Mouse (Mus musculus) kidney, embryonic 15.5 days (tissue): ENCODE data around the gene Wnt7b. TPM values are rescaled to one million over a fixed set of nuclear protein-coding genes. Genes with fewer than 3 reads are reported as not detected.

Experiments used
- ATAC-seq: fragments of 200-750 bp; cut with Nextera tagmentation; replicated peaks from 2 replicates; pipeline ENCODE4 v1.8.0; 2017; ENCODE audit warnings: moderate TSS enrichment; ENCODE audit not compliant: low FRiP score
- H3K27ac ChIP-seq: fragments of 300-500 bp; sonication (generic); 2 replicates; pipeline ENCODE4 v1.5.1; 2015; ENCODE audit warnings: mild to moderate bottlenecking, inconsistent platforms
- H3K27me3 ChIP-seq: fragments of 300-500 bp; sonication (generic); 2 replicates; pipeline ENCODE4 v1.6.1; 2015; ENCODE audit warnings: inconsistent platforms
- H3K36me3 ChIP-seq: fragments of 300-500 bp; sonication (generic); 2 replicates; pipeline ENCODE4 v1.6.1; 2015; ENCODE audit warnings: inconsistent platforms
- H3K4me1 ChIP-seq: fragments of 300-500 bp; sonication (generic); 2 replicates; pipeline ENCODE4 v1.6.1; 2015; ENCODE audit warnings: inconsistent platforms
- H3K4me2 ChIP-seq: fragments of 300-500 bp; sonication (generic); 2 replicates; pipeline ENCODE4 v1.6.1; 2015; ENCODE audit warnings: moderate library complexity, mild to moderate bottlenecking, inconsistent platforms
- H3K4me3 ChIP-seq: fragments of 300-500 bp; sonication (generic); replicated peaks from 2 replicates; pipeline ENCODE4 v1.5.1; 2015; ENCODE audit warnings: mild to moderate bottlenecking, inconsistent platforms
- H3K9ac ChIP-seq: fragments of 300-500 bp; sonication (generic); 2 replicates; pipeline ENCODE4 v1.6.1; 2015; ENCODE audit warnings: mild to moderate bottlenecking, inconsistent platforms
- H3K9me3 ChIP-seq: fragments of 300-500 bp; sonication (generic); replicated peaks from 2 replicates; pipeline ENCODE4 v1.6.1; 2016; ENCODE audit warnings: inconsistent platforms
- WGBS: fragments of 180-500 bp; shearing (Covaris S2); methylation state at CpG from one replicate; pipeline ENCODE4 v1.1.7; 2015; ENCODE audit warnings: mixed read lengths; 5-methylcytosine and 5-hydroxymethylcytosine counted together
- polyA plus RNA-seq: library from polyadenylated mRNA; unstranded; fragments of >200 nt; fragmentation: Nextera tagmentation; extraction: Ambion mirVana; gene quantifications from 2 replicates; pipeline ENCODE4 v1.2.1, GENCODE M21; 2015

Wnt7b gene
- polyA plus RNA-seq, 1 experiment from 2014 or later, result 16.8 TPM

DNA sequence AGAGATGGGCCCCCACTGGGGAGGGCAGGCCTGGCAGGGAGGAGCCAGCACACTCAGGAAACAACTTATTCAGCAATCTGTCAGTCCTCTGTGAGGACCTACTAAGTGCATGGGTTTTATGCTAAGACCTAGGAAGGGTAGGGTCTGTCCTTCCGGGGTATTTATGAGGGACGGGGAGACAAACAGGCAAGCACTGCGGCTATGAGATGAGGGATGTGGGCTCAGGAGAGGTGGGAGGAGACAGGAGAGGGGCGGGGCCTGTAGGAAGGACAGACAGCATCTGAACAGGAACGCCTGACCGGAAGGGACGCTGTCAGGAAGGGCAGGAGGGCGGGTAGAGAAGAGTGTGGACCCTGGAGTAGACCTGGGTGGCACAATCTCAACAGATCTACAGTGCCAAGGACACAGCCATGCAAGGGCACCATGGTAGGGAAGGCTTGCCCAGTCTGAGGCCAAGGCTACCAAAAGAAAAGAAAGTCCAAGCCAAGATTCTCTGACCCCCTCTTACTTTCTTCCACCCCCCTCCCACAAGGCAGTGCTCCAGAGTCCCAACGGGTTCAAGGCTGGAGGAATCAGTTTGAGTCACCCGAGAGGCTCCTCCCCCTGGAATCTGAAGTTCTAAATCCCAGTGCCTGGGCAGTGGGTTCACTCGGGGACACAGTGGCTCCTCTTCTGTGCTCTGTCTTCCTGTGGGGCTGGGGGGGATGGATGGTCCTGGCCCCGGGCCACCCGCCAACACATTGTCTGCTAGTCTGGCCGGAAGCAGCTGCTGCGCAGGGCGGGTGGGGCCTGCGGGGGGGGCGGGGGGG lies 17.8 kb upstream of the Wnt7b start:
- H3K9ac ChIP-seq, result no peak overlapping the region
- H3K4me2 ChIP-seq, result peak overlapping the region; percentile 38
- H3K27ac ChIP-seq, result peak overlapping the region; percentile 76
- no peaks in the 10 kb centered on the region for H3K36me3 ChIP-seq
- peak; percentile 72 for ATAC-seq
- no peaks in the 10 kb centered on the region for H3K9me3 ChIP-seq
- no peak overlapping the region for H3K4me3 ChIP-seq
- 26% methylated on average over 18 of the region's 18 CpGs for WGBS
- peaks cover 29% of the 10 kb centered on the region for H3K4me1 ChIP-seq
- H3K27me3 ChIP-seq, result no peaks in the 10 kb centered on the region

DNA sequence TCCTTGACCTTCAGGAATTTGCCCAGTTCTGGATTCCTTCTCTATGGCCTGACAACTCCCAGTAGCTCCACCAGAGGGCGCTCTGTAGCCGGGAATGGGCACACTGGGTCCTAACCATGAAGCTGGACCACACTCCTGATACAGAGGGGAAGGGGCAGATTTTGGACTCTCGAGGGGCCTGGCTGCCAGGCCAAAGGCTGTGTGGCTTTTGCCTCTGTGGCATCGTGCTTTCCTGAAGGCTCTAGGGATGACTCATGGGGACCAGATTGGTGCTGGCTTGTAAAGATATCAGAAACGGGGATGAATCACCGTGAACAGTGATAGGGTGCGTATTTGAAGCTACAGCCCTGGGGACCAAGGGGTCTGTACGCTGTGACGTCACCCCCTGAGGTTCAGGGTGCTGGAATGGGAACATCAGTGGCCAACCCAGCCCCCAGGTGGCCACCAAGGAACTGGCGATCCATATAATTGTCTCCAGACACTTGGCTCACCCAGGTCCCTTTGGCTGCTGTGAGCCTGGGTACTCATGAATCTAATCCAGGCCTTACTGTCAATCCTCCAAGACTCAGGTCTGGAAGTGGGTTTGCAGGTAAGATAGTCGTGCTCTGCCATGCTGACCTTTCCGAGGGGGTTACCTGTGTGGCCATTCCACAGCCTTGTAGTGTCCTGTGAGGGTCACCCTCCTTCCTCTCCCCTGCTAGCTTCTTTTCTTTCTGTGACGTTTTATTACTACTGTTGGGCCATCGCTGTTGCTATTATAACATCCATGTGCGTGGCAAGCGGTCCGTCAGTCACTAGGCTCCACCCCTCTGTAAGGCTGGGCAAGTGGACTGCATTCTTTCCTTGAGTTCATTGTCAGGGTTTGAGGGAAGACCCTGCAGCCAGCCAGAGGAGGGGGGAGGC lies 17.0 kb upstream of the Wnt7b start:
- Histone ChIP-seq H3K9me3 (no peaks in the 10 kb centered on the region), H3K4me3 (no peak overlapping the region), H3K9ac (no peak overlapping the region), H3K36me3 (no peaks in the 10 kb centered on the region), H3K27ac (peak overlapping the region; percentile 76), H3K4me1 (peaks cover 24% of the 10 kb centered on the region), H3K4me2 (peak overlapping the region; percentile 38; the same call in 1 of the 2 replicates), H3K27me3 (no peaks in the 10 kb centered on the region)
- ATAC-seq, result peak; percentile 5; the same call in 1 of the 2 replicates
- 48% methylated on average over 17 of the region's 17 CpGs for WGBS

DNA sequence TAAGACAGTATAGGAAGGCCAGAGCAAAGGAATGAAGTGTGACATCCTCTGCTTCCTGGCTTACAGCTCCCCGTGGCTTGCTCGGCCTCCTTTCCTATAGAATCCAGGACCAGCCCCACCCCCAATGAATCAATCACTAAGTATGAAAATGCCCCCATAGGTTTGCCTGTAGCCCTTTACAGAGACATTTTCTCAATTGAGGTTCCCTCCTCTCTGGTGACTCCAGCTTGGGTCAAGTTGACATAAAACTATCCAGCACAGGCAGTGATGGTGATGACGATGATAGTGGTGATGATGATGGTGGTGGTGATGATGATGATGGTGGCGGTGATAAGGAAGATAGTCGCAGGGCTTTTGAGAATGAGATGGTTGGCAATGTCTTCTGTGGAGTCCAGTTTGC lies 16.2 kb upstream of the Wnt7b start:
- Histone ChIP-seq H3K27ac (no peak overlapping the region), H3K9ac (no peak overlapping the region), H3K4me3 (no peak overlapping the region), H3K4me1 (peaks cover 22% of the 10 kb centered on the region), H3K36me3 (no peaks in the 10 kb centered on the region), H3K27me3 (no peaks in the 10 kb centered on the region), H3K9me3 (no peaks in the 10 kb centered on the region), H3K4me2 (no peak overlapping the region)
- no peak for ATAC-seq
- WGBS, result 70% methylated on average over 5 of the region's 5 CpGs

DNA sequence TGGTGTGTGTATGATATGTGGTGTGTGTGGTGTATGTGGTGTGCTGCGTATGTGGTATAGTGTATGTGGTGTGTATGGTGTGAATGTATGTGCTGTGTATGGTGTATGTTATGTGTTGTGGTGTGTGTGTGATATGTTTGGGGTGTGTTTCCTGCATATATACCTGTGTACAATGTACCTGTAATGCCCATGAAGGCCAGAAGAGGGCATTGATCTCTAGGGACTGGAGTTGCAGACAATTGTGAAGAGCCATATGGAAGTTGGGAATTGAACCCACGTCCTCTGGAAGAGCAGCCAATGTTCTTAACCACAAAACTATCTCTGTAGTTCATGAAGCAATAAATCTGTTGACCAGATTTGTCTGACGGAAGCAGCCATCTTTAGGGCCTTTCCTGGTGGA lies 15.1 kb upstream of the Wnt7b start:
- Histone ChIP-seq H3K4me2 (no peak overlapping the region), H3K27me3 (no peaks in the 10 kb centered on the region), H3K36me3 (no peaks in the 10 kb centered on the region), H3K9ac (no peak overlapping the region), H3K4me1 (peaks cover 22% of the 10 kb centered on the region), H3K27ac (no peak overlapping the region), H3K9me3 (no peaks in the 10 kb centered on the region), H3K4me3 (no peak overlapping the region)
- no peak for ATAC-seq
- 71% methylated on average over 3 of the region's 3 CpGs for WGBS

DNA sequence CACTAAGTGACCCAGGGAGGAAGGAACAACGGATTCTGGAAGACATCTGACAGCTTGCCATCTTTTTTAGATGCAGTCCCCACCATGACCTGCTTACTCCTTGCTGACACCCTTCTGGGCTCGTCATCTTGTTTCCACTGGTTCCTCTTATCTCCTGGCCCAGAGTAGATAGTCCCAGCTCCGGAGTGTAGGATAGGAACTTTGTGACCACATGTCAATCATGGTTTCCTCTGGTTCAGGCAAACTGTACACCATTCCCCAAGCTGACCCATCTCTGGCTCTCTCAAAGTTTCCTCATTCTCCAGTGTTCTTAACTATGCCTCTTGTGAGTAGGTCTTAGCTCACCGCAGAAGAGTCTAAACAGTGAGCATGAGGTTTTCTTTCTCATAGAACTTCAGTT lies 10.4 kb upstream of the Wnt7b start:
- ATAC-seq, result no peak
- Histone ChIP-seq H3K9ac (no peak overlapping the region), H3K9me3 (no peaks in the 10 kb centered on the region), H3K4me3 (no peak overlapping the region), H3K27ac (no peak overlapping the region), H3K4me2 (no peak overlapping the region), H3K4me1 (no peaks in the 10 kb centered on the region), H3K27me3 (no peaks in the 10 kb centered on the region), H3K36me3 (no peaks in the 10 kb centered on the region)
- 81% methylated on average over 4 of the region's 4 CpGs for WGBS

DNA sequence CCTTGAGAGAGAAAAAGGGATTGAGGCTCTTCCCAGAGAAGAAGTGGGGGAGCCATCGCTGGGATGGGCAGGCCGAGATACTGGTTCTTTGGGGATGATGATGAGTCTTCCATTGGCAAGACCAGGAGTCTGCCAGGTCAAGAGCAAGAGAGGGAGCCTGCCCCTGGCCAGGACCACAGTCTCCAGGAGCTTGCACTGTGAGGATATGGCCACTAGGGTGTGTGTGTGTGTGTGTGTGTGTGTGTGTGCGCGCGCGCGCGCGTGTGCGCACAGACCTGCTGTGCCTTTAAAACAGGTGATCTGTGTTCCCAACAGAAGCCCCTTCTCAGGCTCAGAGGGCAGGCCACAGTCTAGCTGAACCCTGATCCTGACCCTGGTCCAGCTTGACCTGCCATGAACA lies 8.6 kb upstream of the Wnt7b start:
- Histone ChIP-seq H3K36me3 (no peaks in the 10 kb centered on the region), H3K9me3 (no peaks in the 10 kb centered on the region), H3K4me3 (no peak overlapping the region), H3K27me3 (peaks cover 9% of the 10 kb centered on the region; the same call in 1 of the 2 replicates), H3K27ac (no peak overlapping the region), H3K4me2 (no peak overlapping the region), H3K4me1 (no peaks in the 10 kb centered on the region), H3K9ac (no peak overlapping the region)
- ATAC-seq, result no peak
- WGBS, result 89% methylated on average over 10 of the region's 10 CpGs

DNA sequence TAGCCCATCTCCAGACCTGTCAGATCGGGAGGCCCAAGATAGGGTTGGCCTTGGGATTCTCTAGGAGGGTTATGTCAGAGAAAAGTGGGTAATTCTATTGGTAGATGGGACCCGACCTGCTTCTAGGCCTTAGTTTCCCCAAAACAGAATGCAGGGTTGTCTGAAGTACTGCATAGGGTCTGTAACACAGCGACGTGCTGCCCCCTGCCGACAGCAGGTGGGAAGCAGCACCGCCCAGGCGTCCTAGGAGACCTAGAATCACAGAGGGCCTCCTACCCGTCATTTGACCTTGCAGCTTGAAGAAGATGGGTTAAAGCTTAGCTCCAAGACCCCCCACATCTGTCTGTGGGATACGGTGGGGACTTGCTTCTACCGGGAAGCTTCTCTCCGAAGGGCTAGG lies 1.2 kb upstream of the Wnt7b start:
- no peaks in the 10 kb centered on the region for H3K36me3 ChIP-seq
- no peak overlapping the region for H3K4me2 ChIP-seq
- peaks cover 79% of the 10 kb centered on the region for H3K27me3 ChIP-seq
- peaks cover 29% of the 10 kb centered on the region for H3K4me1 ChIP-seq
- H3K4me3 ChIP-seq, result no peak overlapping the region
- no peak overlapping the region for H3K9ac ChIP-seq
- peak; percentile 59; the same call in 1 of the 2 replicates for ATAC-seq
- no peak overlapping the region for H3K27ac ChIP-seq
- no peaks in the 10 kb centered on the region for H3K9me3 ChIP-seq
- 4% methylated on average over 11 of the region's 11 CpGs for WGBS

DNA sequence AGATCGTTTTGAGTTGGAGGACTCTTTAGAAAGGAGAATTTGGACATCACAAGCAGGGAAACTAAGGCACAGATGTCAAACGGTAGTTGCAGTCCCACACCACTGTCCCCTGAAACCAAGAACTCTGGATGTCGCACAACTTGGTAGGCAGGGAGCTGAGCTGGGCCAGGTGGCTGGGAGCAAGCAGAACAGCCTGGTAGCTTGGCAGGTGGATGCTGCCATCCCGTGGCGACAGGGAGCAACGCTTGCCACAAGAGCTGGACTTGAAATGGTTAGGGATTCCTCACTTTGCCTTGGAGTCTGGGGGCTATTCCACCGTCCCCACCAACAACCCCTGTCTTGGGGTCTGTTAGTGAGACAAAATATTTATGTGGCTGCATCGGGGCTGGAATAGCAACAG lies 751 bp upstream of the Wnt7b start:
- no peak overlapping the region for H3K27ac ChIP-seq
- peak; percentile 82 for ATAC-seq
- under 1% methylated on average over 8 of the region's 8 CpGs for WGBS
- H3K27me3 ChIP-seq, result peaks cover 84% of the 10 kb centered on the region
- no peak overlapping the region for H3K4me3 ChIP-seq
- H3K4me1 ChIP-seq, result peaks cover 30% of the 10 kb centered on the region
- no peak overlapping the region for H3K9ac ChIP-seq
- no peaks in the 10 kb centered on the region for H3K36me3 ChIP-seq
- peak overlapping the region; percentile 94; the same call in 1 of the 2 replicates for H3K4me2 ChIP-seq
- no peaks in the 10 kb centered on the region for H3K9me3 ChIP-seq

DNA sequence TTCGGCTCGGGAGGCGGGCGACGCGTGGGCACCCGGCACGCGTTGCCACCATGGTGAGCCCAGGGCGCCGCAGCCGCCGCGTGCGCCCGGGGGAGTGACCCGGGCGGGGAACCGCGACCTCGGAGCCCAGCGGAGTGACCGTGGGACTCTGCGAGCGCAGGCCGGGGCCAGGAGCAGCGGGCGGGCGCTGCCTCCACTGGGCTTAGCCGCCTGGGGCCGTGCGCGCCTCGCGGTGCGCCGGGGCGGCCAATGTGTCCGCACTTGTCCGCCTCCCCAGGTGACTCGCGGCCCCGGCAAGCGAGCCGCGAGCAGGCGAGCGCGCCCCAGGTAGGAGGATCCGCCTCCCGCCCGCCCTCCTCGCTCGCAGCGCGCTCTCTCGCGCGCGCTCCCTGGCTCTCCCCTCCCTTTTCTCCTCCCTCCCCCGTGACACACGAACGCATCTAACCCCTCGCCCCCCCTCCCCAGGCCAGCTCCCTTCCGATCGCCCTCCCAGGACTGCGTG lies 659 bp downstream of the Wnt7b start:
- no peak for ATAC-seq
- Histone ChIP-seq H3K4me2 (peak overlapping the region; percentile 94), H3K4me1 (peaks cover 44% of the 10 kb centered on the region), H3K9ac (peak overlapping the region; percentile 53), H3K9me3 (no peaks in the 10 kb centered on the region), H3K27ac (peak overlapping the region; percentile 51), H3K4me3 (peak overlapping the region; percentile 59), H3K36me3 (no peaks in the 10 kb centered on the region), H3K27me3 (peaks cover 92% of the 10 kb centered on the region)
- WGBS, result under 1% methylated on average over 59 of the region's 67 CpGs

DNA sequence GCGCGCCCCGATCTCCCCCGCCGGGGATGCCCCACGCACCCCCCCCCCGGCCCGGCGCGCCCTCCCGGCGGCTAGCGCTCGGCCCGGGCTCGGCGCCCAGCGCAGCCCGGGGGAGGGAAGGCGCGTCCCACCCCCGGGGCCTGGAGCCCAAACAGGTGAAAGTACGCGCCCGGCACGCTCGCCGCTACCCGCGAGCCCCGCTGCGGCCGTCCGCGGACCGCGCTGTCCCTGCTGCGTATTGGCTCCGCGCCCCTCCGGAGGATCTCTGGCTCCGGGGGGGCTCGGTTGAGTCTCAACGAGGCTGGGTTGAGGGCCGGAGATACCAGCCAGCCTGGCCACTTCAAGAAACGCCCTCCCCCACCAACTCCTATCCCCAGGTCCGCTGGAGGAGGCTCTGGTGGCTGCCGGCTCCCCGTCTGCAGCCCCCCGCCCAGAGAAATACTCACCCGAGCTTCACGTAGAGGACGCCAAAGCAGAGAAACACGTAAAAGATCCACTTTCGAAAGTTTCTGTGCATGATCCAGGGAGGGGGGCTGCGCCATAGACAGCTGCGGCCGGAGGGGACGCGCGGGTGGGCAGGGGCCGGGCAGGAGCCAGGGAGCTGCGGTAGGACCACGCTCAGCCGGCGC lies 1.2 kb downstream of the Wnt7b start:
- H3K4me3 ChIP-seq, result peak overlapping the region; percentile 59
- H3K27me3 ChIP-seq, result peaks cover 97% of the 10 kb centered on the region
- peaks cover 50% of the 10 kb centered on the region for H3K4me1 ChIP-seq
- H3K36me3 ChIP-seq, result no peaks in the 10 kb centered on the region
- 0% methylated on average over 47 of the region's 66 CpGs for WGBS
- ATAC-seq, result no peak
- peak overlapping the region; percentile 51 for H3K27ac ChIP-seq
- H3K9me3 ChIP-seq, result no peaks in the 10 kb centered on the region
- H3K9ac ChIP-seq, result peak overlapping the region; percentile 53
- peak overlapping the region; percentile 94 for H3K4me2 ChIP-seq

DNA sequence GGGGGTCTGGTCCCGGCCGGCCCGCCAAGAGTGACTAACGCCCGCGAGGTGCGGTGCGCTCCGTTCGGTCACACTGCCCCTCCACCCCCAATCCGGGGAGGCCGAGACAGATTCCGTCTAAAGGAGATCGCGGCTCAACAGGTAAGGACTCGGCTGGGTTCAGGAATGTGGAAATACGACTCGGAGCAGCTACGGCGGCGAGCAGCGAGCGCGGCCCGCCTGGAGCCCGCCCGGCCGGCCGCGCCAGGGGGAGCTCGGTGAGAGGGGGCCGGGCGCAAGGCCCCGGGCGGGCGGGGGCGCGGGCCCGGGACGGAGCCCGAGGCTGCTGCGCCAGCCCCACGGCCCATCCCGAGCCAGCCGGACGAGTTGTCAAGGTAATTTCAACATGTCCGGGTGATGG lies 1.8 kb downstream of the Wnt7b start:
- Histone ChIP-seq H3K9ac (peak overlapping the region; percentile 53), H3K36me3 (no peaks in the 10 kb centered on the region), H3K9me3 (no peaks in the 10 kb centered on the region), H3K4me3 (peak overlapping the region; percentile 59), H3K4me2 (peak overlapping the region; percentile 94), H3K27me3 (peaks cover 97% of the 10 kb centered on the region), H3K27ac (peak overlapping the region; percentile 51; the same call in 1 of the 2 replicates), H3K4me1 (peaks cover 54% of the 10 kb centered on the region)
- WGBS, result under 1% methylated on average over 47 of the region's 47 CpGs
- ATAC-seq, result no peak
